Mouse (Mus musculus) limb, embryonic 11.5 days (tissue): ENCODE results near the gene Mylk4. TPM values are rescaled to one million over a fixed set of nuclear protein-coding genes. Genes with fewer than 3 reads are reported as not detected.

Source experiments
- ATAC-seq: fragments of 200-750 bp; cut with Nextera tagmentation; 2 replicates; pipeline ENCODE4 v1.8.0; 2017; ENCODE audit warnings: low read depth; ENCODE audit not compliant: insufficient number of reproducible peaks, low FRiP score, low TSS enrichment
- DNase-seq: peaks from one replicate; pipeline ENCODE4 v3.0.0-alpha.2; 2015; ENCODE audit warnings: low spot score
- H3K27ac ChIP-seq: fragments of 300-500 bp; sonication (generic); replicated peaks from 2 replicates; pipeline ENCODE4 v1.5.1; 2014; ENCODE audit warnings: low read depth, mild to moderate bottlenecking, low read length
- H3K27me3 ChIP-seq: fragments of 300-500 bp; sonication (generic); 2 replicates; pipeline ENCODE4 v1.6.1; 2014; ENCODE audit warnings: mild to moderate bottlenecking, low read length, mixed read lengths; ENCODE audit not compliant: control insufficient read depth, insufficient read depth
- H3K36me3 ChIP-seq: fragments of 300-500 bp; sonication (generic); 2 replicates; pipeline ENCODE4 v1.6.1; 2014; ENCODE audit warnings: mild to moderate bottlenecking, low read length, moderate library complexity, mixed read lengths; ENCODE audit not compliant: control insufficient read depth, insufficient read depth
- H3K4me1 ChIP-seq: fragments of 300-500 bp; sonication (generic); 2 replicates; pipeline ENCODE4 v1.6.1; 2014; ENCODE audit warnings: low read length, mixed read lengths; ENCODE audit not compliant: control insufficient read depth, insufficient read depth
- H3K4me2 ChIP-seq: fragments of 300-500 bp; sonication (generic); 2 replicates; pipeline ENCODE4 v1.6.1; 2014; ENCODE audit warnings: low read depth, mild to moderate bottlenecking, moderate library complexity; ENCODE audit not compliant: severe bottlenecking
- H3K4me3 ChIP-seq: fragments of 300-500 bp; sonication (generic); 2 replicates; pipeline ENCODE4 v1.5.1; 2014; ENCODE audit warnings: low read depth, low read length
- H3K9ac ChIP-seq: fragments of 300-500 bp; sonication (generic); 2 replicates; pipeline ENCODE4 v1.6.1; 2014; ENCODE audit warnings: mild to moderate bottlenecking, low read length
- H3K9me3 ChIP-seq: fragments of 300-500 bp; sonication (generic); 2 replicates; pipeline ENCODE4 v1.6.1; 2016; ENCODE audit warnings: low read length; ENCODE audit not compliant: control insufficient read depth
- WGBS: fragments of 180-500 bp; shearing (Covaris S2); extraction: QIAGEN DNeasy Blood & Tissue Kit; methylation state at CpG from one replicate; pipeline ENCODE4 v1.1.7; 2014; 5-methylcytosine and 5-hydroxymethylcytosine counted together
- polyA plus RNA-seq: library from polyadenylated mRNA; unstranded; fragments of >200 nt; fragmentation: Nextera tagmentation; extraction: Ambion mirVana; gene quantifications from 2 replicates; pipeline ENCODE4 v1.2.1, GENCODE M21; 2014

Mylk4 gene
- polyA plus RNA-seq, 1 experiment from 2014 or later: 0.76 TPM

GRCm38 (mm10) chr13:32760795-32761194 is 23.0 kb downstream of the Mylk4 start:
- H3K27ac ChIP-seq: no peak overlapping the region
- H3K4me1 ChIP-seq: no peaks in the 10 kb centered on the region; the same call in 1 of the 2 replicates
- no peak overlapping the region for H3K4me2 ChIP-seq
- H3K4me3 ChIP-seq: no peak overlapping the region
- DNase-seq (no peak), ATAC-seq (no peak)
- no peaks in the 10 kb centered on the region for H3K27me3 ChIP-seq
- no peaks in the 10 kb centered on the region for H3K9me3 ChIP-seq
- WGBS: 80% methylated on average over 2 of the region's 2 CpGs
- no peaks in the 10 kb centered on the region for H3K36me3 ChIP-seq
- H3K9ac ChIP-seq: no peak overlapping the region

- Histone ChIP-seq H3K9ac (no peak overlapping the region), H3K36me3 (no peaks in the 10 kb centered on the region), H3K4me2 (no peak overlapping the region), H3K27me3 (no peaks in the 10 kb centered on the region), H3K27ac (no peak overlapping the region), H3K4me3 (no peak overlapping the region), H3K9me3 (no peaks in the 10 kb centered on the region), H3K4me1 (no peaks in the 10 kb centered on the region; the same call in 1 of the 2 replicates)
- ATAC-seq (no peak), DNase-seq (no peak)
- WGBS: 15% methylated on average over 4 of the region's 4 CpGs
Observed at GRCm38 (mm10) chr13:32759036-32759435, 24.7 kb downstream of the Mylk4 start.

GRCm38 (mm10) chr13:32752066-32752657 is 31.6 kb downstream of the Mylk4 start:
- Histone ChIP-seq H3K9ac (no peak overlapping the region), H3K4me2 (no peak overlapping the region), H3K36me3 (no peaks in the 10 kb centered on the region), H3K4me1 (no peaks in the 10 kb centered on the region), H3K4me3 (no peak overlapping the region), H3K27ac (no peak overlapping the region), H3K27me3 (no peaks in the 10 kb centered on the region), H3K9me3 (no peaks in the 10 kb centered on the region)
- ATAC-seq (no peak), DNase-seq (no peak)
- 32% methylated on average over 4 of the region's 4 CpGs for WGBS

- H3K4me2 ChIP-seq: no peak overlapping the region
- DNase-seq: no peak
- no peak overlapping the region for H3K27ac ChIP-seq
- no peaks in the 10 kb centered on the region for H3K36me3 ChIP-seq
- no peak overlapping the region for H3K9ac ChIP-seq
- no peak overlapping the region for H3K4me3 ChIP-seq
- H3K27me3 ChIP-seq: no peaks in the 10 kb centered on the region
- ATAC-seq: no peak
- no peaks in the 10 kb centered on the region for H3K4me1 ChIP-seq
- WGBS: 67% methylated on average over 1 of the region's 1 CpGs
- no peaks in the 10 kb centered on the region for H3K9me3 ChIP-seq
Observed at GRCm38 (mm10) chr13:32750507-32750906, 33.2 kb downstream of the Mylk4 start.

- no peak for DNase-seq
- WGBS: 55% methylated on average over 2 of the region's 2 CpGs
- H3K9me3 ChIP-seq: no peaks in the 10 kb centered on the region
- no peaks in the 10 kb centered on the region for H3K36me3 ChIP-seq
- no peak for ATAC-seq
- no peaks in the 10 kb centered on the region for H3K4me1 ChIP-seq
- no peak overlapping the region for H3K4me2 ChIP-seq
- H3K27me3 ChIP-seq: no peaks in the 10 kb centered on the region
- H3K9ac ChIP-seq: no peak overlapping the region
- no peak overlapping the region for H3K27ac ChIP-seq
- H3K4me3 ChIP-seq: no peak overlapping the region
Observed at GRCm38 (mm10) chr13:32748421-32748820, 35.3 kb downstream of the Mylk4 start.

- no peak overlapping the region for H3K4me3 ChIP-seq
- 36% methylated on average over 7 of the region's 7 CpGs for WGBS
- ATAC-seq: 0 out of 2 replicates have a peak, but pooled peaks have one; percentile 35
Observed at GRCm38 (mm10) chr13:32741161-32741560, 42.6 kb downstream of the Mylk4 start.

GRCm38 (mm10) chr13:32731283-32731682 is 52.5 kb downstream of the Mylk4 start:
- Histone ChIP-seq H3K9ac (no peak overlapping the region), H3K27ac (no peak overlapping the region), H3K4me2 (no peak overlapping the region), H3K4me3 (no peak overlapping the region), H3K27me3 (no peaks in the 10 kb centered on the region), H3K9me3 (no peaks in the 10 kb centered on the region), H3K4me1 (no peaks in the 10 kb centered on the region), H3K36me3 (no peaks in the 10 kb centered on the region)
- ATAC-seq (no peak), DNase-seq (no peak)

More at GRCm38 (mm10) chr13:32741161-32741560, 42.6 kb downstream of the Mylk4 start:
- no peaks in the 10 kb centered on the region for H3K27me3 ChIP-seq
- H3K36me3 ChIP-seq: no peaks in the 10 kb centered on the region
- H3K9ac ChIP-seq: no peak overlapping the region
- DNase-seq: no peak
- H3K4me2 ChIP-seq: no peak overlapping the region
- H3K27ac ChIP-seq: no peak overlapping the region
- H3K9me3 ChIP-seq: no peaks in the 10 kb centered on the region
- peaks cover 7% of the 10 kb centered on the region for H3K4me1 ChIP-seq

- DNase-seq: no peak
- Histone ChIP-seq H3K9me3 (no peaks in the 10 kb centered on the region), H3K4me3 (no peak overlapping the region), H3K27ac (no peak overlapping the region), H3K27me3 (no peaks in the 10 kb centered on the region), H3K4me1 (no peaks in the 10 kb centered on the region), H3K36me3 (no peaks in the 10 kb centered on the region), H3K9ac (no peak overlapping the region), H3K4me2 (no peak overlapping the region)
- 94% methylated on average over 5 of the region's 5 CpGs for WGBS
- no peak for ATAC-seq
Observed at GRCm38 (mm10) chr13:32724606-32725005, 59.1 kb downstream of the Mylk4 start.

GRCm38 (mm10) chr13:32721717-32722116 is 62.0 kb downstream of the Mylk4 start:
- no peak for DNase-seq
- WGBS: 90% methylated on average over 4 of the region's 4 CpGs

More at GRCm38 (mm10) chr13:32721717-32722116, 62.0 kb downstream of the Mylk4 start:
- Histone ChIP-seq H3K4me1 (0 out of 2 replicates have a peak, but pooled peaks cover 2% of the 10 kb centered on the region), H3K36me3 (no peaks in the 10 kb centered on the region), H3K9ac (no peak overlapping the region), H3K27me3 (no peaks in the 10 kb centered on the region), H3K4me2 (no peak overlapping the region), H3K4me3 (no peak overlapping the region), H3K9me3 (no peaks in the 10 kb centered on the region), H3K27ac (no peak overlapping the region)
- no peak for ATAC-seq
